Mouse (Mus musculus): ENCODE data around the gene Pard3b. TPM values are rescaled to one million over a fixed set of nuclear protein-coding genes. Genes with fewer than 3 reads are reported as not detected.

Gene Pard3b
- polyA plus RNA-seq, 1 experiment: not detected

GRCm38 (mm10) chr1:62683498-62683897 lies 1044.9 kb downstream of the Pard3b start:
- H3K4me3 ChIP-seq (ENCODE audit: insufficient read depth, low read depth, low read length): no peak overlapping the region
- TF ChIP-seq POLR2A (IDR thresholded peaks at IDR 0.05; ENCODE audit: insufficient read depth, low read depth, low read length) (no peak), CTCF (IDR thresholded peaks at IDR 0.05; ENCODE audit: insufficient read depth, low read depth, low read length) (no peak)
- H3K27ac ChIP-seq (ENCODE audit: insufficient read depth, low read depth, low read length): no peak overlapping the region
- no peaks in the 10 kb centered on the region for H3K4me1 ChIP-seq (ENCODE audit: control insufficient read depth, insufficient read depth, low read length)
- WGBS: 77% methylated on average over 2 of the region's 2 CpGs

- TF ChIP-seq POLR2A (IDR thresholded peaks at IDR 0.05; ENCODE audit: insufficient read depth, low read depth, low read length): no peak
- TF ChIP-seq CTCF (IDR thresholded peaks at IDR 0.05; ENCODE audit: insufficient read depth, low read depth, low read length): no peak
- 93% methylated on average over 8 of the region's 8 CpGs for WGBS
- H3K4me3 ChIP-seq (ENCODE audit: insufficient read depth, low read depth, low read length): no peak overlapping the region
- H3K27ac ChIP-seq (ENCODE audit: insufficient read depth, low read depth, low read length): no peak overlapping the region
- no peaks in the 10 kb centered on the region for H3K4me1 ChIP-seq (ENCODE audit: control insufficient read depth, insufficient read depth, low read length)
Measured at GRCm38 (mm10) chr1:62687511-62687910, 1048.9 kb downstream of the Pard3b start.

GRCm38 (mm10) chr1:62691175-62691574 lies 1052.6 kb downstream of the Pard3b start:
- TF ChIP-seq POLR2A (IDR thresholded peaks at IDR 0.05; ENCODE audit: insufficient read depth, low read depth, low read length): no peak
- no peak for TF ChIP-seq CTCF (IDR thresholded peaks at IDR 0.05; ENCODE audit: insufficient read depth, low read depth, low read length)
- H3K27ac ChIP-seq (ENCODE audit: insufficient read depth, low read depth, low read length): no peak overlapping the region
- 93% methylated on average over 6 of the region's 6 CpGs for WGBS

More at GRCm38 (mm10) chr1:62691175-62691574, 1052.6 kb downstream of the Pard3b start:
- H3K4me3 ChIP-seq (ENCODE audit: insufficient read depth, low read depth, low read length): no peak overlapping the region
- no peaks in the 10 kb centered on the region for H3K4me1 ChIP-seq (ENCODE audit: control insufficient read depth, insufficient read depth, low read length)
